Mouse (Mus musculus): ENCODE data around the gene Smc6. TPM values are rescaled to one million over a fixed set of nuclear protein-coding genes. Genes with fewer than 3 reads are reported as not detected.

Smc6 gene
- polyA plus RNA-seq, 1 experiment from 2014 or later: 142 TPM

- Histone ChIP-seq H3K4me2 (no peak overlapping the region), H3K36me3 (no peaks in the 10 kb centered on the region), H3K4me1 (no peaks in the 10 kb centered on the region), H3K9ac (no peak overlapping the region), H3K9me3 (replicated peaks) (no peaks in the 10 kb centered on the region), H3K27me3 (no peaks in the 10 kb centered on the region), H3K4me3 (replicated peaks) (no peak overlapping the region), H3K27ac (no peak overlapping the region)
- WGBS: 38% methylated on average over 5 of the region's 5 CpGs
- ATAC-seq (replicated peaks; ENCODE audit: low FRiP score): peak; percentile 33; the same call in 1 of the 2 replicates
Measured at GRCm38 (mm10) chr12:11350895-11351294, 85.2 kb downstream of the Smc6 start.

- Histone ChIP-seq H3K9me3 (replicated peaks) (no peaks in the 10 kb centered on the region), H3K4me3 (replicated peaks) (no peak overlapping the region), H3K36me3 (no peaks in the 10 kb centered on the region), H3K27me3 (no peaks in the 10 kb centered on the region), H3K4me2 (no peak overlapping the region), H3K4me1 (no peaks in the 10 kb centered on the region), H3K9ac (no peak overlapping the region), H3K27ac (no peak overlapping the region)
- WGBS: 90% methylated on average over 6 of the region's 6 CpGs
- no peak for ATAC-seq (replicated peaks; ENCODE audit: low FRiP score)
Measured at GRCm38 (mm10) chr12:11362435-11362834, 96.7 kb downstream of the Smc6 start.

- no peak overlapping the region for H3K4me2 ChIP-seq
- no peaks in the 10 kb centered on the region for H3K27me3 ChIP-seq
- no peak overlapping the region for H3K9ac ChIP-seq
- 62% methylated on average over 6 of the region's 6 CpGs for WGBS
- H3K36me3 ChIP-seq: no peaks in the 10 kb centered on the region
- no peak overlapping the region for H3K27ac ChIP-seq
- no peaks in the 10 kb centered on the region for H3K4me1 ChIP-seq
- no peak overlapping the region for H3K4me3 ChIP-seq (replicated peaks)
- ATAC-seq (replicated peaks; ENCODE audit: low FRiP score): no peak
- no peaks in the 10 kb centered on the region for H3K9me3 ChIP-seq (replicated peaks)
Measured at GRCm38 (mm10) chr12:11364870-11365269, 99.2 kb downstream of the Smc6 start.

- H3K9ac ChIP-seq: no peak overlapping the region
- WGBS: 45% methylated on average over 3 of the region's 3 CpGs
- H3K27ac ChIP-seq: no peak overlapping the region
- H3K27me3 ChIP-seq: no peaks in the 10 kb centered on the region
- no peak overlapping the region for H3K4me2 ChIP-seq
- H3K9me3 ChIP-seq (replicated peaks): no peaks in the 10 kb centered on the region
- no peaks in the 10 kb centered on the region for H3K4me1 ChIP-seq
- no peak for ATAC-seq (replicated peaks; ENCODE audit: low FRiP score)
- H3K36me3 ChIP-seq: no peaks in the 10 kb centered on the region
- no peak overlapping the region for H3K4me3 ChIP-seq (replicated peaks)
Measured at GRCm38 (mm10) chr12:11367099-11367765, 101.5 kb downstream of the Smc6 start.

Small RNA genes within 50 kb of the gene (microRNA-seq; reads per million reads assigned to microRNA genes)
- gene Mir7675: not detected

Other genes starting within 250 kb of the Smc6 start
- gene Kcns3, start 114.8 kb upstream of the Smc6 start, polyA plus RNA-seq (2015; fragmentation: Nextera tagmentation; extraction: Ambion mirVana): 7.4 and 7.9 TPM in 2 replicates
- gene Msgn1, start 56.9 kb upstream of the Smc6 start, polyA plus RNA-seq (2015; fragmentation: Nextera tagmentation; extraction: Ambion mirVana): not detected in 2 replicates
- 9.6 and 11.4 TPM in 2 replicates for gene Gen1, start 85 bp upstream of the Smc6 start, polyA plus RNA-seq (2015; fragmentation: Nextera tagmentation; extraction: Ambion mirVana)
- gene Vsnl1, start 170.7 kb downstream of the Smc6 start, polyA plus RNA-seq (2015; fragmentation: Nextera tagmentation; extraction: Ambion mirVana): 0.55 and 0.78 TPM in 2 replicates
- 0.06 and 0.10 TPM in 2 replicates for gene Rad51ap2, start 190.2 kb downstream of the Smc6 start, polyA plus RNA-seq (2015; fragmentation: Nextera tagmentation; extraction: Ambion mirVana)

All from kidney, embryonic 15.5 days (tissue).